Mouse (Mus musculus) heart, postnatal 4 days (tissue): ENCODE data around the gene Pip5k1a. TPM values are rescaled to one million over a fixed set of nuclear protein-coding genes. Genes with fewer than 3 reads are reported as not detected.
"Not testable (repeated sequence)": the region's sequence is repeated elsewhere in the genome, so short reads cannot be mapped to it uniquely, and the experiment has no call there.

Source experiments
- DNase-seq: peaks from one replicate; pipeline ENCODE4 v3.0.0; 2021
- total RNA-seq, 2 experiments: library from RNA; stranded (reverse); gene quantifications; 2 replicates each; pipeline ENCODE4 v1.2.3; 2021

Pip5k1a gene
- 10 to 100 TPM; 30.9 to 33.7 TPM for total RNA-seq

GRCm38 (mm10) chr3:95106338-95107117 lies at the start of gene Pip5k1a:
TSS of gene Pip5k1a (minus strand) at chr3:95106930.
- DNase-seq, result peak; percentile 98

- DNase-seq, result peak; percentile 44
These were observed 47.1 kb upstream of the Pip5k1a start for GRCm38 (mm10) chr3:95153874-95154273.

GRCm38 (mm10) chr3:95147924-95148323 lies 41.2 kb upstream of the Pip5k1a start:
- no peak for DNase-seq

DNA sequence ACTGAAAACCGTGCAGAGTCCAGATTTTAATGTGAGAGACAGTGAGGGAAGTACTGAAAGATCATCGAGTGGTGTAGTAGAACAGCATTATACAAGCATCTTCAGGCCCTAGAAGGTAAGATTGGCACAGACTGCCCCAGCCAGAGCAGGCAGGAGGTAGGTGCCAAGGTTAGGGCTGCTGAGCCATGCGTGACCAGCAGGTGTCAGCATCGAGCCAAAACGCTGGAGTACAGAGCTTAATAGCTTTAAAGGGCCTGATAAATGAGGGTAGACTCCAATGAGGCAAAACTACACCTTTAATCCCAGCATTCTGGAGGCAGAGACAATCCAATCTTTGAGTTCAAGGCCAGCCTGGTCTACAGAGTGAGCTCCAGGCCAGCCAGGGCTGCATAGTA lies 35.9 kb upstream of the Pip5k1a start:
- DNase-seq, result peak; percentile 93

DNA sequence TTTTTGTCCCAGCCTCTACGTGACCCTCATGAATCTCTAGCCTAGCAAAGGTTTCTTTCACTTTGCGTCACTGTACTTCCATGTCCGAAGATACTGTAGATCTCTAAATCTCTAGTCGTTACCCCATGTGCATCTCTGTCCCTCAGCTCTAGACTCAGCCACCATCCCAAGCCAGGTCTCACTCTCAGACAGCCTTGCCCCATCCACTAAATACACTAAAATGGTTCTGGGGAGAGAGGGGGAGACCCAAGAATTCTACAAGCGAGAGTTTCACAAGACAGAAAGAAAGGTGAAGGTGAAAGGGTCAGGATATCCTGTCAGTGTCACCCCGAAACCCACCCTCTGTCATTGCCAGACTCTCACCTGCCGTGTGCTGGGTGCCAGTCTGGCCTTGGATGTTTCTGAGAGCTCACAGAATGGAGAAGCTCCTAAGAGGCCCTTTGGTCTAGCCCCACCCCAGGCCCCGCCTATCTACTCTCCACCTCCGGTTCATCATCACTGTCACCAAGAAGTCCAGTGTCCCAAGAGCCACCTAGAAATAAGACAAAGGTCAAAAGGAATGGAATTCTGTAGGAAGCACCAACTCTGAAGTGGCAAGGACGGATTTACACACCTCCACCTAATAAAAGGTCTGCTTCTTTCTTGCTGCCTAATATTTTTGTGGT lies 35.4 kb upstream of the Pip5k1a start, which contains the start of gene Tnfaip8l2:
TSS of gene Tnfaip8l2 (minus strand) at position 409 of the 665 bp plus-strand sequence.
- no peak for DNase-seq

DNA sequence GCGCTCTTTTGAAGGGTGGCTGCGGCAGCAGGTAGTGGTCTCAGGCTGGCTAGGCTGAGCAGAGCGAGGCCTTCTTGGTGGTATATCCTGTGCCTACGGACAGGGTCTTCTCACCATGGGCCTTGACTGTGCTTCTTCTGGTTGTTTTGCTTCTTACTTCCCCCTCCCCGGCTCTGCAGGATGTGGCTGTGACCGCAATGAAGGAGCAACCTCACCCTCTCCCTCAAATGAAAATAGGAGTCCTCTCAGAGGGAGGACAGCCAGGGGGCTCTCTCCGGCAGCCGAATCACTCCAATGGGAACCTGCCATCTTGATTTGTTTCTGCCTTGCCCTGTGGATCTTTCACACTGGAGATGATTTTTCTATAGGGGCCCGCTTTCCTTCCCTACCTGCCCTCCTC lies 34.7 kb upstream of the Pip5k1a start:
- no peak for DNase-seq

- no peak for DNase-seq
These were observed 34.1 kb upstream of the Pip5k1a start for GRCm38 (mm10) chr3:95140795-95141194.

DNA sequence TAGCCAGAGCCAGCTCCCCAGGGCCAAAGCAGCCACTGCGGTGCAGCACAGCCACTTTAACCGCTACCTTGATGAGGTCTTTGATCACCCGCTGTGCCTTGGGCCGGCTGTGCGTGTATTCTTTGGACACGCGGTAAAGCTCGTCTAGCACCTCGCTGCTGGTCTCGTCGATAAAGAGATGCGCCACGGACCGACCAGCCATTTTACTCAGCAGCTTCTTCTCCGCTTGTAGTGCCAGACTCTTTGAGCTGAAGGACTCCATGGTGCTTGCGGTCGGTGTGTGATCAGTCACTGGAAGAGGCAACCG lies 33.5 kb upstream of the Pip5k1a start:
- DNase-seq, result no peak

- DNase-seq, result no peak
These were observed 33.0 kb upstream of the Pip5k1a start for GRCm38 (mm10) chr3:95139586-95140288.

DNA sequence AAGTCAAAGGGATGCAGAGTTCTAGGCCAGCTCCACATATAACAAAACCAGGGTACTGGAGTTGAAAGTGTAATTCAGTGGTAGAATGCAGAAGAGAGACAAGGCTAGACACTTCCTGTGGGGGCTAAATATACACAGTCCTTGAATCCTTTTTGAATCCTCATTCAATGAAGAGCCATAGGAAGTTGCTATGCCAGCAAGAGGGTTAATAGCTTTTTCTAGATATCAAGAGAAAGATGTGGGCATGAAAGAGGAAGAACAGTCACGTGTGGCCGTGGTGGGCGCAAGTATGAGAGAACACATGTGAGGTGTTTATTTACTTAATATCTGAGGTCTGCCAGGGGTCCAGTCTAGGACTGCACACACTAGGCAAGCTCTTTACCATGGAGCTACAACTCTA lies 29.6 kb upstream of the Pip5k1a start:
- DNase-seq, result no peak

DNA sequence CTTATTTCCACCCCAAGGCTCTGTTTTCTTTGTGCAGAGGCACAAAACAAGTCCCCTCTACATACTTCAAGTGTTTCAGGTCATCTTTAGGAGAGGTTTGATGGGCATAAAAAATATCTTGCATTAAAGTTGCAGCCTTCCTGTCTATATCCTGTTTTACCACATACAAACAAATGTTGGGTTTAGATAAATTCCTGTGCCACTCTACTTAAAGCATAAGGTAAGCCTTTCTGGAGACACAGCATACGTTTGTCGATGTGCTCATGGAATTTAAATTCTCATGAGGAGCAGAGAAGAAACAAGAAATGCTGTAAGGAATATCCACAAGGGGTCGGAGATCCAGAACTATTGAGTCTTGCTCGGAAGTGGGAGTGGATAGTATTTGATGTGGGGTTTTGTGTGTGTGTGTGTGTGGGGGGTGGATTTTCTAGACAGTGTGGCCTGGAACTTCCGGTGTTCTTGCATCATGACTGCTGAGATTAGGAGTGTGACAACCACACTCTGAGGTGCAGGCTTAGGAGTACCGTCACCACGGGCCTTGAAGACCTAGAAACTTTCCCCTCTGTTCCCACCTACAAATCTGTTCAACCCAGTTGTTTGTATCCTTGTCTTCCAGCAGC lies 28.8 kb upstream of the Pip5k1a start:
- no peak for DNase-seq

DNA sequence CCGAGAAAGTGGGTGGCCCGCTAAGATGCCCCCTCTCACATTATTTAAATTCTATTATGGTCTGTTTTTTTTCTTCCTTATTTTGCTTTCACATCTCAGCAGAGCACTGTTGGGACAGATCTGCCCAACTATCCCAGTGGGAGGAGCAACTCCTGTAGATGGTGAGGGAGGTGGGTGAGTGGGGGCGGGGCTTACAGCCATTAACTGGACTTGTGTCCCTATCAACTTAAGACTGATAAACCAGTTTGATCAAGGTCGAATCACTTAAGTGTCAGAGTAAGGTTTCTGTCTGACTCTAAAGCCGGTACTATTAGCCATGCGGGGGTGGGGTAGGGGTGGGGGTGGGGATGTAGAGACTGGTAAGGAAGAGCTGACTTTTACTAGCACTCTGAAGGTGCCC lies 28.3 kb upstream of the Pip5k1a start:
- peak; percentile 57 for DNase-seq

DNA sequence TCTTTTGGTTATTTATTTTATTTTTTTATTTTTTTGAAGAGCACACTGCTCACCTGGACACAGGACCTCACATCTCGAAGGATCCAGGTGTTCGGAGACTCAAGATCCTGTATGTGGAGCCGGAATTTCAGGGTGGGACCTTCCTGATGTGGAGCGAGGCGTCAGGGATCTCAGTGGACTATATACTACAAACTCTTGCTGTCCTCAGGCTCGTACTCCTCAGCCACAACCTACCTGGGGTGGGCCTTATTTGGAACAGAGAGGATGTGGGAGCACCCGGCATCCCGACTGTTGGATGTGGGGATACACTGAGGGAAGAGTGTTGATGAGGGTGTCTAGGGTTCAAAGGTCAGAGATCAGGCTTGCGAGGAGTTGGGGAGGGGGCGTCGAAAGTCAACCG lies 27.4 kb upstream of the Pip5k1a start:
- not testable (repeated sequence) for DNase-seq

GRCm38 (mm10) chr3:95133680-95134101 lies 27.0 kb upstream of the Pip5k1a start, which contains the start of the genes Scnm1 and Lysmd1:
TSS of gene Scnm1 (minus strand) at chr3:95134011.
TSS of gene Lysmd1 (plus strand) at chr3:95134088.
- peak; percentile 87 for DNase-seq

DNA sequence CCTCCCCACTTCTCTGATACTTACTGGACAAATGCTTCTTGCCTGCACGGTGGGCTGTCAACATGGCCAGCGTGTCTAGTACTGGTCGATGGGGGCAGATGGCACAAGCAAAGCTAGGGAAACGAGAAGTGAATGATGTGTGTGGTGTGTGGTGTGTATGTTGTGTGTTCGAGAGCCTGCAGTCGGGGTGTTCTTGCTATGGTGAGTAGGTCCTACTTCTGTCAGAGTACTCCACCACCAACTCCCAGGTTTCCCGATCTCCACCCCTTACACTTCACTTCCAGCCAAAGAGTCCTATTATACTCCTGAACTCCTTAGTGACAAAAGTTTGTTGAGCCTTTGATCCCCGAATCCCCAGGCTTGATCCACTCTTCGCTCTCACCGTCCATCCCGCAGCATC lies 26.4 kb upstream of the Pip5k1a start:
- DNase-seq, result no peak

GRCm38 (mm10) chr3:95132389-95132788 lies 25.7 kb upstream of the Pip5k1a start:
- DNase-seq, result not testable (repeated sequence)

- DNase-seq, result no peak
These were observed 23.4 kb upstream of the Pip5k1a start for GRCm38 (mm10) chr3:95130081-95130480.

GRCm38 (mm10) chr3:95129226-95129651 lies 22.5 kb upstream of the Pip5k1a start:
- DNase-seq, result peak; percentile 66

GRCm38 (mm10) chr3:95124972-95125371 lies 18.2 kb upstream of the Pip5k1a start:
- DNase-seq, result peak; percentile 87

GRCm38 (mm10) chr3:95124246-95124645 lies 17.5 kb upstream of the Pip5k1a start, which contains the start of gene Tmod4:
TSS of gene Tmod4 (plus strand) at chr3:95124476.
- DNase-seq, result peak; percentile 37

DNA sequence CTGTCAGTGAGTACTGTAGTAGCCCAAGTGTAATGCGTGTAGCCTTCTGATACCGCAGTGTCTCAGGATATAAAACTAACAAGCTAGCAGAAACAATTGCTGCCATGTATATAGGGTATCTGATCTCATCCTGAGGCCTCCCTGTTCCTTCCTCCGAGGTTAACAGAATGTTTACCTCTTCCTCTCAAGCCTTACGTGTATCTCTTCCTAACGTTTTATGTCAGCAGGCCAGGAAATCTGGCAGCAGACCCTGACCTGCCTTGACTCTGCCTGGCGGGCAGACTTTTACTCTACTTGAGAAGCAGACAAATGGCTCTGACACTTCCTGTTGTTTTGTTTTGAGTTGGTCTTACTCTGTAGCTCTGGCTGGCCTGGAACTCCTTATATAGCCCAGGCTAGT lies 14.8 kb upstream of the Pip5k1a start:
- DNase-seq, result peak; percentile 40

GRCm38 (mm10) chr3:95117751-95118150 lies 11.0 kb upstream of the Pip5k1a start:
- no peak for DNase-seq

- no peak for DNase-seq
These were observed 6.0 kb upstream of the Pip5k1a start for GRCm38 (mm10) chr3:95112760-95113159.
